ENCODE assay signal across 11 mouse cellular contexts in the genomic region with DNA sequence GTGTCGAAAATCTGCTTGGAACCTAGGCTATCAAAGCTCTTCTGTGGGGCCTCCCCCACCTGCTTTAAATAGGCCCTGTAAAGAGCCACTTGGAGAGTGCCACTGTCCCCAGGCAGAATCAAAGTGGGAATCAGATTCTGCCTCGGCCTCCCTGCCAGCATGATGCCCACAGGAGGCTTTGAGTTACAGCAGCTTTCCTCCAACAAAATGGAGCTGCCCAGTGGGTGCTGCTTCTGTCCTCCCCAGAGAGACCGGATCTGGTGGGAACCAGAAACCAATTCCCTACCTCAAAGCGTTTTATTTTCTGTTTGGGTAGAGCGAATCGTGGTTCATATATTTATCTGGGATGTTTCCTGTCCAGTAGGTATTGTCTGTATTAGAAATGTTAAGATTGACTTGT. TPM values are rescaled to one million over a fixed set of nuclear protein-coding genes. Genes with fewer than 3 reads are reported as not detected.
A peak's percentile ranks its signal among the peaks of the same experiment; 100 is the strongest.
DNase-seq lines count a peak whose midpoint lies in the region; ATAC-seq lines count a peak whose summit lies in the region.
"Had no signal": no experiment of that assay in that cellular context is flagged by ENCODE, and none has a peak within 500 bp of the region (broad histone marks: within the 10 kb centered on the region; RNA-seq: fewer than 3 reads in every experiment).

No protein-coding gene starts in this region.

- H3K9me3 ChIP-seq in neural tube, embryonic 11.5 days (ENCODE audit: control insufficient read depth, low read length) = no peaks in the 10 kb centered on the region
- no peaks in the 10 kb centered on the region for H3K9me3 ChIP-seq in midbrain, embryonic 10.5 days (replicated peaks)

- H3K4me3 ChIP-seq in neural tube, embryonic 11.5 days (ENCODE audit: low read depth, low read length) = no peak overlapping the region
- no peak overlapping the region for H3K4me3 ChIP-seq in midbrain, embryonic 10.5 days

- no peaks in the 10 kb centered on the region for H3K27me3 ChIP-seq in neural tube, embryonic 11.5 days (ENCODE audit: control insufficient read depth, insufficient read depth, low read length)
- peaks cover 14% of the 10 kb centered on the region for H3K27me3 ChIP-seq in midbrain, embryonic 10.5 days (ENCODE audit: low read depth, poor library complexity, severe bottlenecking)

- ATAC-seq in neural tube, embryonic 11.5 days (ENCODE audit: insufficient read depth, low FRiP score, low TSS enrichment) = peak; percentile 10; the same call in 1 of the 2 replicates

- H3K4me1 ChIP-seq in neural tube, embryonic 11.5 days (ENCODE audit: control insufficient read depth, insufficient read depth, low read length) = peaks cover 9% of the 10 kb centered on the region; the same call in 1 of the 2 replicates
- H3K4me1 ChIP-seq in midbrain, embryonic 10.5 days = peaks cover 24% of the 10 kb centered on the region

- DNase-seq in cerebellum, adult 18-20 months = peak; percentile 35 to 60
- DNase-seq in cerebellum, adult 11-12 months = no peak
- no peak for DNase-seq in neural tube, embryonic 11.5 days (ENCODE audit: low spot score)
- no peak for DNase-seq in neural tube, embryonic 10.5 days (ENCODE audit: extremely low spot score, low spot score)
- DNase-seq in midbrain, embryonic 10.5 days (ENCODE audit: low spot score) = no peak
- DNase-seq in skeletal muscle tissue, adult 2 months (ENCODE audit: low read depth, low spot score) = peak; percentile 15
- DNase-seq in retina, embryonic 14.5 days (ENCODE audit: low spot score) = no peak
- DNase-seq in c-Kit-positive CD71-positive TER-119-positive erythroid progenitor cells, embryonic 14.5 days (ENCODE audit: low spot score) = no peak

- H3K4me2 ChIP-seq in neural tube, embryonic 11.5 days (ENCODE audit: low read depth) = no peak overlapping the region

- 34% methylated on average over 6 of the region's 6 CpGs for WGBS in neural tube, embryonic 11.5 days
- WGBS in midbrain, embryonic 10.5 days = 36% methylated on average over 6 of the region's 6 CpGs

- no peaks in the 10 kb centered on the region for H3K36me3 ChIP-seq in neural tube, embryonic 11.5 days (ENCODE audit: control insufficient read depth, insufficient read depth, low read length)
- H3K36me3 ChIP-seq in midbrain, embryonic 10.5 days = no peaks in the 10 kb centered on the region

- no peak overlapping the region for H3K9ac ChIP-seq in neural tube, embryonic 11.5 days (ENCODE audit: low read length)
- H3K9ac ChIP-seq: liver, embryonic 14.5 days had no signal

- H3K27ac ChIP-seq in neural tube, embryonic 11.5 days (ENCODE audit: low read depth, low read length) = no peak overlapping the region
- H3K27ac ChIP-seq in midbrain, embryonic 10.5 days (replicated peaks) = peak overlapping the region; percentile 64
- H3K27ac ChIP-seq: kidney, postnatal 0 days; liver, embryonic 14.5 days; macrophage had no signal

RNA-seq across cellular contexts. Expression of gene Ggact, which starts 37.9 kb away (rescaled TPM):
- polyA plus RNA-seq in neural tube, embryonic 11.5 days (2014; fragmentation: Nextera tagmentation; extraction: Ambion mirVana) = 5.3 and 5.6 TPM in 2 replicates
- 3.2 and 5.3 TPM in 2 replicates for polyA plus RNA-seq in midbrain, embryonic 10.5 days (2016; fragmentation: Nextera tagmentation; extraction: Ambion mirVana)

Comparison
In these comparisons a context has a peak if more than half of its experiments do, and no peak if none do; other contexts are left out.
1. DNase-seq: peak in cerebellum, adult 18-20 months (2 of 2) and skeletal muscle tissue, adult 2 months (single experiment); none in cerebellum, adult 11-12 months (single experiment), neural tube, embryonic 11.5 days (single experiment), neural tube, embryonic 10.5 days (single experiment), midbrain, embryonic 10.5 days (single experiment), retina, embryonic 14.5 days (single experiment) and c-Kit-positive CD71-positive TER-119-positive erythroid progenitor cells, embryonic 14.5 days (single experiment).